Mouse (Mus musculus) thymus, adult 2 months (tissue): Measurements from ENCODE around the gene Parvg. TPM values are rescaled to one million over a fixed set of nuclear protein-coding genes. Genes with fewer than 3 reads are reported as not detected.
A peak's percentile ranks its signal among the peaks of the same experiment; 100 is the strongest.

ENCODE experiments used
- DNase-seq: peaks from one replicate; pipeline ENCODE4 v3.0.0; 2021
- H3K27ac ChIP-seq: fragments of 200-500 bp; 2 replicates; pipeline ENCODE4 v1.5.1; 2012; ENCODE audit warnings: low read length, control low read depth; ENCODE audit not compliant: control insufficient read depth, insufficient read depth
- H3K27me3 ChIP-seq: fragments of 200-500 bp; 2 replicates; pipeline ENCODE4 v1.6.1; 2012; ENCODE audit warnings: mild to moderate bottlenecking, low read length, moderate library complexity, mixed read lengths; ENCODE audit not compliant: control insufficient read depth, insufficient read depth
- H3K36me3 ChIP-seq: fragments of 200-500 bp; 2 replicates; pipeline ENCODE4 v1.6.1; 2012; ENCODE audit warnings: mild to moderate bottlenecking, low read length, moderate library complexity; ENCODE audit not compliant: control insufficient read depth, insufficient read depth
- H3K4me1 ChIP-seq: fragments of 200-500 bp; replicated peaks from 2 replicates; pipeline ENCODE4 v1.6.1; 2012; ENCODE audit warnings: low read length; ENCODE audit not compliant: control insufficient read depth, insufficient read depth
- H3K4me3 ChIP-seq: fragments of 200-500 bp; 2 replicates; pipeline ENCODE4 v1.5.1; 2012; ENCODE audit warnings: mild to moderate bottlenecking, low read length, control low read depth, moderate library complexity; ENCODE audit not compliant: control insufficient read depth, insufficient read depth
- CTCF ChIP-seq: fragments of 200-500 bp; IDR thresholded peaks from 2 replicates; pipeline ENCODE4 v1.5.1; 2012; ENCODE audit warnings: mild to moderate bottlenecking, control low read depth, low read length, moderate library complexity, borderline replicate concordance; ENCODE audit not compliant: control insufficient read depth, poor library complexity, insufficient read depth; ENCODE audit errors: extremely low read depth
- POLR2A ChIP-seq: fragments of 200-500 bp; IDR thresholded peaks from 2 replicates; pipeline ENCODE4 v1.6.1; 2012; ENCODE audit warnings: mild to moderate bottlenecking, low read length, control low read depth, moderate library complexity; ENCODE audit not compliant: control insufficient read depth, poor library complexity, insufficient read depth; ENCODE audit errors: extremely low read depth
- WGBS: fragments of 180-500 bp; shearing (Covaris S2); methylation state at CpG from one replicate; pipeline ENCODE4 v1.1.7; 2018; 5-methylcytosine and 5-hydroxymethylcytosine counted together
- polyA plus RNA-seq: library from polyadenylated mRNA; depleted of rRNA; stranded (reverse); fragments of >200 nt; gene quantifications from 2 replicates; pipeline ENCODE4 v1.2.3, GENCODE M21; 2012; rRNA removed

Gene Parvg
- 183 and 185 TPM in 2 replicates for polyA plus RNA-seq

GRCm38 (mm10) chr15:84323966-84324869 is at the start of gene Parvg:
Parvg (plus strand) TSS chr15:84324026.
- WGBS, result 6% methylated on average over 10 of the region's 10 CpGs
- Histone ChIP-seq H3K36me3 (peaks cover 8% of the 10 kb centered on the region), H3K27me3 (no peaks in the 10 kb centered on the region), H3K4me1 (peaks cover 57% of the 10 kb centered on the region), H3K4me3 (peak within 1 kb of the TSS; percentile 78), H3K27ac (peak within 1 kb of the TSS; percentile 91)
- no peak for TF ChIP-seq CTCF
- TF ChIP-seq POLR2A, result peak; percentile 31
- DNase-seq, result peak; percentile 74

- H3K27me3 ChIP-seq, result no peaks in the 10 kb centered on the region
- no peak overlapping the region for H3K4me3 ChIP-seq
- no peaks in the 10 kb centered on the region for H3K4me1 ChIP-seq
- no peak for TF ChIP-seq CTCF
- no peak for TF ChIP-seq POLR2A
- no peak overlapping the region for H3K27ac ChIP-seq
- 95% methylated on average over 4 of the region's 4 CpGs for WGBS
- no peak for DNase-seq
- H3K36me3 ChIP-seq, result no peaks in the 10 kb centered on the region
Observed at GRCm38 (mm10) chr15:84276066-84276465, 47.8 kb upstream of the Parvg start.

DNA sequence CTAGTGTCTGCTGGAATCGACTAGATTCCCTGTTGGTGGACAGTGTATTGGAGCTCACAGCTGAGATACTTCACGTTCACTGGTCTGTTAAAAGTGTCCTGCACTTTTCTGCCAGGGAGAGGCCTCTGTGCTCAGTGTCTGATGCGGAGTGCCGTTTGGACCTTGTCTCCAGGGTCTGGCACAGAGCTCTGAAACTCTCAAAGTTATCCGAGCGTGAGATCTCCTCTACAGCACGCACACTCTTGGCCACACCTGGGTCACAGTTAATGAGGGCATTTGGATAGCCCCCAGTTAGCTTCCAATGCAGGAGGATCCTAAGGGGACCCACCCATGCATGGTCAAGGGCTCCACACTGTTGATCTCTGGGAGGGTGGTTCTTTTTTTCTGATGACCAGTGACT is 45.7 kb upstream of the Parvg start:
- H3K36me3 ChIP-seq, result no peaks in the 10 kb centered on the region
- H3K27ac ChIP-seq, result no peak overlapping the region
- H3K4me1 ChIP-seq, result no peaks in the 10 kb centered on the region
- no peak for DNase-seq
- H3K27me3 ChIP-seq, result no peaks in the 10 kb centered on the region
- 93% methylated on average over 7 of the region's 7 CpGs for WGBS
- no peak for TF ChIP-seq POLR2A
- no peak for TF ChIP-seq CTCF
- H3K4me3 ChIP-seq, result no peak overlapping the region

DNA sequence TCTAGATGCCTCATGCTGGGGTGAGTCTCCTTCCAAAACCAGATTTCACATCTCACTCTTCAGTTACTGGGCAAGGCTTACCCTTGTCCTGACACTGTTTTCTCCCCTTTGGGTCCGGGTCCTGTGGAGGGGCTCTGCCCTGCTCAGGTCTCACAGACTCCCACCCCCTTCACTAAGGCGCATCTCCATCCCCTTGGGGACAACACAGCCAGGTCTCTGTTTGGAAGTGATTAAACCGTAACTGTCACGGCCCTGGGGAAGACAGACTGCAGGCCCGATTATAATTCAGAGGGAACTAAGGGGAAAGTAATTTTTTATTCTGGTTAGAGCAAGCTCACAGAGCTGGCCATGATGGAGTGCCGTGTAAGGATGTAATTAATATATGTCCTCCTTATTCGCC is 45.2 kb upstream of the Parvg start:
- no peak overlapping the region for H3K27ac ChIP-seq
- no peak for DNase-seq
- H3K4me3 ChIP-seq, result no peak overlapping the region
- no peaks in the 10 kb centered on the region for H3K4me1 ChIP-seq
- TF ChIP-seq POLR2A (no peak), CTCF (no peak)
- WGBS, result 96% methylated on average over 7 of the region's 7 CpGs
- H3K36me3 ChIP-seq, result no peaks in the 10 kb centered on the region
- no peaks in the 10 kb centered on the region for H3K27me3 ChIP-seq

- Histone ChIP-seq H3K27ac (no peak overlapping the region), H3K36me3 (no peaks in the 10 kb centered on the region), H3K27me3 (no peaks in the 10 kb centered on the region), H3K4me3 (no peak overlapping the region), H3K4me1 (no peaks in the 10 kb centered on the region)
- 18% methylated on average over 8 of the region's 8 CpGs for WGBS
- no peak for DNase-seq
- TF ChIP-seq CTCF, result no peak
- TF ChIP-seq POLR2A, result no peak
Observed at GRCm38 (mm10) chr15:84280309-84280708, 43.5 kb upstream of the Parvg start.

DNA sequence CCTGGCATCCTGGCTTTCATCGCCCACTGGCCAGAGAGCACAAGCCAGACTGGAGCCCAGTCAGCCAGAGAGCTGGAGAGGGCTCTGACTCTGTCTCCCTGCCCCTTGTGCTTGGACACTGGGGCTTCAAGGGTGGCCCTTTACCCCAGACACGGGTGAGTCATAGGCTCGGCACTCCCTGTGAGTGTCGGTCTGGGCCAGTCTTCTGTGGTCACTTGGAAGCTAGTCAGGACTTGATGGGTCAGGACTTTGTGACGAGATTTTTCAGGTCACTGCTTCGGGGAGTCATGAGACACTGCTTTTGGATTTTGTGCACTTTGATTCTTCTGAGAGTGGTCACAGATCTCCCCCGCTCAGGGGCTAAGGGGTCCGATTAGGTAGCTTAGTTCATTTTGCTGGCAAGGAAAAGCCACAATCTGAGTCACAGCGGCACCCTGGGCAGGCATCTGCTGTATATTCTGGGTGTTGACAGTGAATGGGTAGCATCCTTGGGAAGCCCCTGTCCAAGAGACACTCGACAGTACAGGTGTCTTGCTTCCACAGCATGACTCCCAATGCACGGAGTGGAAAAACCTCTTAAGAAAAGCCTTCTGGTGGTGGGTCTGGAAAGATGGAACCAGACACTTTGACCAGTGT is 43.0 kb upstream of the Parvg start:
- DNase-seq, result no peak

More for the DNA sequence above, 43.0 kb upstream of the Parvg start:
- Histone ChIP-seq H3K27ac (no peak overlapping the region), H3K4me1 (no peaks in the 10 kb centered on the region), H3K36me3 (no peaks in the 10 kb centered on the region), H3K27me3 (no peaks in the 10 kb centered on the region), H3K4me3 (no peak overlapping the region)
- TF ChIP-seq CTCF (no peak), POLR2A (no peak)
- 74% methylated on average over 11 of the region's 11 CpGs for WGBS
